Mouse (Mus musculus): ENCODE measurements around the gene AI837181. TPM values are rescaled to one million over a fixed set of nuclear protein-coding genes. Genes with fewer than 3 reads are reported as not detected.

AI837181 gene
- 58.5 TPM for polyA plus RNA-seq (2021)

GRCm38 (mm10) chr19:5424782-5425741, at the start of gene AI837181, which contains the start of gene Drap1:
AI837181 (plus strand) TSS chr19:5425144.
Drap1 (minus strand) TSS chr19:5424979.
- in situ Hi-C loops (cut with MboI; ENCODE audit: low pct_unique_long_range_greater_than_20kb) = loop anchor here (5.0 kb wide), 1 partner anchor 123 kb away; no protein-coding TSS in a partner anchor
- ATAC-seq (peak; percentile 54), DNase-seq (ENCODE audit: low read depth, low spot score) (peak; percentile 88)
- CTCF ChIA-PET = interaction anchor here (0.8 to 2.8 kb wide), 4 partner anchors 34 to 63 kb away, joined by 3 to 10 read pairs (median 4); partner anchors contain the start of genes Fibp and Mus81
- no peak for TF ChIP-seq CTCF (IDR thresholded peaks at IDR 0.05)
- H3K27me3 ChIP-seq = no peaks in the 10 kb centered on the region
- POLR2A ChIA-PET = interaction anchor here (0.6 to 3.5 kb wide), 10 partner anchors 13 to 63 kb away, joined by 3 to 14 read pairs (median 4); partner anchors contain the start of genes Banf1, Eif1ad, Fosl1 and Mus81

- no peak for TF ChIP-seq CTCF (IDR thresholded peaks at IDR 0.05)
- in situ Hi-C loops (cut with MboI; ENCODE audit: low pct_unique_long_range_greater_than_20kb) = no loop called here
- POLR2A ChIA-PET = no interaction called here
- no peaks in the 10 kb centered on the region for H3K27me3 ChIP-seq
- ATAC-seq (no peak), DNase-seq (ENCODE audit: low read depth, low spot score) (no peak)
- CTCF ChIA-PET = interaction anchor here (1.9 kb wide), 1 partner anchor 31 kb away, joined by 5 read pairs; no protein-coding TSS in a partner anchor
Measured at GRCm38 (mm10) chr19:5377446-5377845, 47.5 kb upstream of the AI837181 start.

- ChIA-PET CTCF (no interaction called here), POLR2A (interaction anchor here (2.7 kb wide), 1 partner anchor 17 kb away, joined by 9 read pairs; the partner anchor contains the start of genes Banf1 and Eif1ad)
- no peak for TF ChIP-seq CTCF (IDR thresholded peaks at IDR 0.05)
- no peak for DNase-seq (ENCODE audit: low read depth, low spot score)
- no peak for ATAC-seq
- in situ Hi-C loops (cut with MboI; ENCODE audit: low pct_unique_long_range_greater_than_20kb) = no loop called here
- no peaks in the 10 kb centered on the region for H3K27me3 ChIP-seq
Measured at GRCm38 (mm10) chr19:5383326-5383725, 41.6 kb upstream of the AI837181 start.

GRCm38 (mm10) chr19:5384715-5385114, 40.2 kb upstream of the AI837181 start:
- ChIA-PET POLR2A (interaction anchor here (0.6 to 2.7 kb wide), 3 partner anchors 9 to 18 kb away, joined by 3 to 9 read pairs (median 4); partner anchors contain the start of genes Banf1 and Eif1ad), CTCF (no interaction called here)
- ATAC-seq (no peak), DNase-seq (ENCODE audit: low read depth, low spot score) (no peak)
- no peaks in the 10 kb centered on the region for H3K27me3 ChIP-seq
- in situ Hi-C loops (cut with MboI; ENCODE audit: low pct_unique_long_range_greater_than_20kb) = loop anchor here (5.0 kb wide), 1 partner anchor 103 kb away; the partner anchor contains the start of gene Mus81
- TF ChIP-seq CTCF (IDR thresholded peaks at IDR 0.05) = no peak

GRCm38 (mm10) chr19:5388011-5388441, 36.9 kb upstream of the AI837181 start:
- in situ Hi-C loops (cut with MboI; ENCODE audit: low pct_unique_long_range_greater_than_20kb) = loop anchor here (5.0 kb wide), 1 partner anchor 99 kb away; the partner anchor contains the start of gene Mus81
- H3K27me3 ChIP-seq = no peaks in the 10 kb centered on the region
- ChIA-PET CTCF (no interaction called here), POLR2A (interaction anchor here (1.2 to 2.6 kb wide), 3 partner anchors 21 to 41 kb away, joined by 4 to 14 read pairs (median 6); partner anchors contain the start of genes AI837181, Banf1, Drap1 and Eif1ad)
- no peak for TF ChIP-seq CTCF (IDR thresholded peaks at IDR 0.05)
- ATAC-seq (peak; percentile 27), DNase-seq (ENCODE audit: low read depth, low spot score) (no peak)

- TF ChIP-seq CTCF (IDR thresholded peaks at IDR 0.05) = no peak
- peak; percentile 55 for ATAC-seq
- POLR2A ChIA-PET = interaction anchor here (1.2 to 2.6 kb wide), 3 partner anchors 22 to 40 kb away, joined by 4 to 14 read pairs (median 6); partner anchors contain the start of genes AI837181, Banf1, Drap1 and Eif1ad
- H3K27me3 ChIP-seq = no peaks in the 10 kb centered on the region
- in situ Hi-C loops (cut with MboI; ENCODE audit: low pct_unique_long_range_greater_than_20kb) = loop anchor here (5.0 kb wide), 1 partner anchor 99 kb away; the partner anchor contains the start of gene Mus81
- DNase-seq (ENCODE audit: low read depth, low spot score) = peak; percentile 61
- CTCF ChIA-PET = no interaction called here
Measured at GRCm38 (mm10) chr19:5388588-5389242, 36.2 kb upstream of the AI837181 start, which contains the start of gene Sart1. Sart1 (minus strand) TSS chr19:5388703.

GRCm38 (mm10) chr19:5389647-5390046, 35.3 kb upstream of the AI837181 start:
- in situ Hi-C loops (cut with MboI; ENCODE audit: low pct_unique_long_range_greater_than_20kb) = loop anchor here (5.0 kb wide), 1 partner anchor 98 kb away; the partner anchor contains the start of gene Mus81
- ChIA-PET CTCF (no interaction called here), POLR2A (interaction anchor here (2.6 kb wide), 1 partner anchor 36 kb away, joined by 14 read pairs; the partner anchor contains the start of genes AI837181 and Drap1)
- no peak for TF ChIP-seq CTCF (IDR thresholded peaks at IDR 0.05)
- ATAC-seq (peak; percentile 12), DNase-seq (ENCODE audit: low read depth, low spot score) (no peak)
- H3K27me3 ChIP-seq = no peaks in the 10 kb centered on the region

GRCm38 (mm10) chr19:5390416-5390815, 34.5 kb upstream of the AI837181 start:
- ChIA-PET POLR2A (no interaction called here), CTCF (no interaction called here)
- ATAC-seq (no peak), DNase-seq (ENCODE audit: low read depth, low spot score) (no peak)
- in situ Hi-C loops (cut with MboI; ENCODE audit: low pct_unique_long_range_greater_than_20kb) = no loop called here
- TF ChIP-seq CTCF (IDR thresholded peaks at IDR 0.05) = no peak
- no peaks in the 10 kb centered on the region for H3K27me3 ChIP-seq

- in situ Hi-C loops (cut with MboI; ENCODE audit: low pct_unique_long_range_greater_than_20kb) = no loop called here
- ATAC-seq = no peak
- ChIA-PET POLR2A (interaction anchor here (1.3 kb wide), 1 partner anchor 20 kb away, joined by 3 read pairs; no protein-coding TSS in a partner anchor), CTCF (interaction anchor here (0.9 to 1.6 kb wide), 2 partner anchors 8 to 14 kb away, joined by 3 to 4 read pairs; no protein-coding TSS in a partner anchor)
- peak; percentile 31 for DNase-seq (ENCODE audit: low read depth, low spot score)
- no peaks in the 10 kb centered on the region for H3K27me3 ChIP-seq
- TF ChIP-seq CTCF (IDR thresholded peaks at IDR 0.05) = no peak
Measured at GRCm38 (mm10) chr19:5392892-5393291, 32.1 kb upstream of the AI837181 start.

GRCm38 (mm10) chr19:5394168-5394567, 30.8 kb upstream of the AI837181 start:
- TF ChIP-seq CTCF (IDR thresholded peaks at IDR 0.05) = no peak
- no peaks in the 10 kb centered on the region for H3K27me3 ChIP-seq
- no peak for ATAC-seq
- DNase-seq (ENCODE audit: low read depth, low spot score) = no peak
- CTCF ChIA-PET = no interaction called here
- POLR2A ChIA-PET = no interaction called here
- in situ Hi-C loops (cut with MboI; ENCODE audit: low pct_unique_long_range_greater_than_20kb) = no loop called here
